Mouse (Mus musculus) kidney, postnatal 14 days (tissue): ENCODE results near the gene Acer3.

Source experiments
- DNase-seq: peaks from one replicate; pipeline ENCODE4 v3.0.0; 2022; ENCODE audit warnings: mixed read lengths

The Acer3 gene

GRCm38 (mm10) chr7:98321083-98321482, at the start of gene Acer3:
Gene Acer3 (minus strand): TSS chr7:98321208.
- no peak for DNase-seq

GRCm38 (mm10) chr7:98369762-98370369, 48.9 kb upstream of the Acer3 start:
- DNase-seq, result no peak

- no peak for DNase-seq
Observed at GRCm38 (mm10) chr7:98361662-98362061, 40.7 kb upstream of the Acer3 start.

GRCm38 (mm10) chr7:98361063-98361652, 40.1 kb upstream of the Acer3 start, which contains the start of gene Tsku:
Gene Tsku (minus strand): TSS chr7:98361328.
- peak; percentile 94 for DNase-seq

- no peak for DNase-seq
Observed at GRCm38 (mm10) chr7:98360621-98360990, 39.6 kb upstream of the Acer3 start.

- peak; percentile 57 for DNase-seq
Observed at GRCm38 (mm10) chr7:98359951-98360620, 39.1 kb upstream of the Acer3 start.

GRCm38 (mm10) chr7:98358016-98358415, 37.0 kb upstream of the Acer3 start:
- no peak for DNase-seq

- no peak for DNase-seq
Observed at GRCm38 (mm10) chr7:98357324-98357723, 36.3 kb upstream of the Acer3 start.

- DNase-seq, result peak; percentile 79
Observed at GRCm38 (mm10) chr7:98354921-98355310, 33.9 kb upstream of the Acer3 start.

GRCm38 (mm10) chr7:98354160-98354920, 33.3 kb upstream of the Acer3 start:
- no peak for DNase-seq

GRCm38 (mm10) chr7:98353616-98354015, 32.6 kb upstream of the Acer3 start:
- no peak for DNase-seq

- DNase-seq, result no peak
Observed at GRCm38 (mm10) chr7:98351523-98351922, 30.5 kb upstream of the Acer3 start.

- no peak for DNase-seq
Observed at GRCm38 (mm10) chr7:98349821-98350220, 28.8 kb upstream of the Acer3 start.

- peak; percentile 85 for DNase-seq
Observed at GRCm38 (mm10) chr7:98349096-98349495, 28.1 kb upstream of the Acer3 start.

- peak; percentile 63 for DNase-seq
Observed at GRCm38 (mm10) chr7:98348043-98348442, 27.0 kb upstream of the Acer3 start.

- no peak for DNase-seq
Observed at GRCm38 (mm10) chr7:98347471-98347870, 26.5 kb upstream of the Acer3 start.

GRCm38 (mm10) chr7:98345036-98345435, 24.0 kb upstream of the Acer3 start:
- no peak for DNase-seq

- peak; percentile 29 for DNase-seq
Observed at GRCm38 (mm10) chr7:98344361-98344760, 23.4 kb upstream of the Acer3 start.

- DNase-seq, result no peak
Observed at GRCm38 (mm10) chr7:98342249-98342648, 21.2 kb upstream of the Acer3 start.

- peak; percentile 91 for DNase-seq
Observed at GRCm38 (mm10) chr7:98341475-98341874, 20.5 kb upstream of the Acer3 start.

GRCm38 (mm10) chr7:98340343-98340742, 19.3 kb upstream of the Acer3 start:
- DNase-seq, result no peak

- DNase-seq, result no peak
Observed at GRCm38 (mm10) chr7:98333987-98334386, 13.0 kb upstream of the Acer3 start.

- DNase-seq, result no peak
Observed at GRCm38 (mm10) chr7:98333507-98333906, 12.5 kb upstream of the Acer3 start.
